Mouse (Mus musculus) testis, postnatal 14 days (tissue): ENCODE results near the gene Kcnq1.

Experiments
- DNase-seq: peaks from one replicate; pipeline ENCODE4 v3.0.0; 2021; ENCODE audit warnings: low spot score

Kcnq1 gene

GRCm38 (mm10) chr7:143106062-143106461, at the start of gene Kcnq1:
Kcnq1 (plus strand) TSS chr7:143106362.
- no peak for DNase-seq

GRCm38 (mm10) chr7:143057023-143057422, 49.1 kb upstream of the Kcnq1 start:
- no peak for DNase-seq

- no peak for DNase-seq
Observed at GRCm38 (mm10) chr7:143057667-143058220, 48.4 kb upstream of the Kcnq1 start.

GRCm38 (mm10) chr7:143058221-143058697, 47.9 kb upstream of the Kcnq1 start:
- DNase-seq = no peak

GRCm38 (mm10) chr7:143059202-143059870, 46.8 kb upstream of the Kcnq1 start:
- DNase-seq = no peak

GRCm38 (mm10) chr7:143062704-143063103, 43.5 kb upstream of the Kcnq1 start:
- no peak for DNase-seq

GRCm38 (mm10) chr7:143064226-143064625, 41.9 kb upstream of the Kcnq1 start:
- no peak for DNase-seq

- no peak for DNase-seq
Observed at GRCm38 (mm10) chr7:143065692-143066091, 40.5 kb upstream of the Kcnq1 start.

- no peak for DNase-seq
Observed at GRCm38 (mm10) chr7:143067469-143067868, 38.7 kb upstream of the Kcnq1 start.

- DNase-seq = no peak
Observed at GRCm38 (mm10) chr7:143067897-143068296, 38.3 kb upstream of the Kcnq1 start.

- DNase-seq = peak; percentile 73
Observed at GRCm38 (mm10) chr7:143068316-143068881, 37.8 kb upstream of the Kcnq1 start.

- peak; percentile 98 for DNase-seq
Observed at GRCm38 (mm10) chr7:143068882-143069591, 37.1 kb upstream of the Kcnq1 start, which contains the start of gene Tssc4. Tssc4 (plus strand) TSS chr7:143069249.

- peak; percentile 51 for DNase-seq
Observed at GRCm38 (mm10) chr7:143069751-143070400, 36.3 kb upstream of the Kcnq1 start.

GRCm38 (mm10) chr7:143070506-143071070, 35.6 kb upstream of the Kcnq1 start:
- DNase-seq = no peak

- DNase-seq = no peak
Observed at GRCm38 (mm10) chr7:143072605-143073004, 33.6 kb upstream of the Kcnq1 start.

- no peak for DNase-seq
Observed at GRCm38 (mm10) chr7:143073086-143073485, 33.1 kb upstream of the Kcnq1 start.

- DNase-seq = no peak
Observed at GRCm38 (mm10) chr7:143075394-143075793, 30.8 kb upstream of the Kcnq1 start.

GRCm38 (mm10) chr7:143077351-143077750, 28.8 kb upstream of the Kcnq1 start:
- DNase-seq = no peak

- DNase-seq = no peak
Observed at GRCm38 (mm10) chr7:143082024-143082423, 24.1 kb upstream of the Kcnq1 start.

GRCm38 (mm10) chr7:143083708-143084107, 22.5 kb upstream of the Kcnq1 start:
- DNase-seq = no peak

- DNase-seq = peak; percentile 43
Observed at GRCm38 (mm10) chr7:143086366-143086765, 19.8 kb upstream of the Kcnq1 start.

GRCm38 (mm10) chr7:143087070-143087579, 19.0 kb upstream of the Kcnq1 start:
- no peak for DNase-seq
